Mouse (Mus musculus) cortical plate, adult 2 months (tissue): ENCODE data around the gene Gm21905. TPM values are rescaled to one million over a fixed set of nuclear protein-coding genes. Genes with fewer than 3 reads are reported as not detected.

ENCODE experiments used
- H3K27ac ChIP-seq: fragments of 200-500 bp; 2 replicates; pipeline ENCODE4 v1.5.1; 2012; ENCODE audit warnings: low read length, control low read depth, inconsistent platforms; ENCODE audit not compliant: insufficient read depth
- H3K4me1 ChIP-seq: fragments of 200-500 bp; 2 replicates; pipeline ENCODE4 v1.6.1; 2011; ENCODE audit warnings: low read length; ENCODE audit not compliant: control insufficient read depth, insufficient read depth
- H3K4me3 ChIP-seq: fragments of 200-500 bp; 2 replicates; pipeline ENCODE4 v1.5.1; 2011; ENCODE audit warnings: mild to moderate bottlenecking, low read length, control low read depth; ENCODE audit not compliant: insufficient read depth
- CTCF ChIP-seq: fragments of 200-500 bp; IDR thresholded peaks from 2 replicates; pipeline ENCODE4 v1.5.1; 2011; ENCODE audit warnings: mild to moderate bottlenecking, control low read depth, low read length; ENCODE audit not compliant: insufficient read depth; ENCODE audit errors: extremely low read depth
- POLR2A ChIP-seq: fragments of 200-500 bp; IDR thresholded peaks from 2 replicates; pipeline ENCODE4 v1.6.1; 2011; ENCODE audit warnings: mild to moderate bottlenecking, low read length, control low read depth; ENCODE audit not compliant: insufficient read depth; ENCODE audit errors: extremely low read depth
- polyA plus RNA-seq: library from polyadenylated mRNA; depleted of rRNA; stranded (reverse); fragments of >200 nt; gene quantifications from 2 replicates; pipeline ENCODE4 v1.2.3, GENCODE M21; 2012; rRNA removed

Gene Gm21905
- polyA plus RNA-seq, 1 experiment: not detected

GRCm38 (mm10) chr5:67944074-67944785, 2.0 kb downstream of the Gm21905 start:
- no peak for TF ChIP-seq POLR2A
- TF ChIP-seq CTCF: no peak
- Histone ChIP-seq H3K4me3 (no peak overlapping the region), H3K27ac (no peak overlapping the region), H3K4me1 (no peaks in the 10 kb centered on the region)

GRCm38 (mm10) chr5:67943199-67943598, 3.0 kb downstream of the Gm21905 start:
- TF ChIP-seq POLR2A (no peak), CTCF (no peak)
- H3K4me3 ChIP-seq: no peak overlapping the region
- no peak overlapping the region; the same call in 1 of the 2 replicates for H3K27ac ChIP-seq
- no peaks in the 10 kb centered on the region for H3K4me1 ChIP-seq

GRCm38 (mm10) chr5:67941369-67941768, 4.9 kb downstream of the Gm21905 start, which contains the start of gene Gm5108:
Gene Gm5108, plus strand, starts transcription at chr5:67941669.
- TF ChIP-seq CTCF (no peak), POLR2A (no peak)
- Histone ChIP-seq H3K4me3 (no peak within 1 kb of the TSS), H3K27ac (no peak within 1 kb of the TSS), H3K4me1 (no peaks in the 10 kb centered on the region)

- H3K4me1 ChIP-seq: no peaks in the 10 kb centered on the region
- H3K4me3 ChIP-seq: no peak overlapping the region
- no peak overlapping the region for H3K27ac ChIP-seq
- TF ChIP-seq CTCF (no peak), POLR2A (no peak)
Observed at GRCm38 (mm10) chr5:67931623-67932022, 14.6 kb downstream of the Gm21905 start.

- no peak overlapping the region for H3K4me3 ChIP-seq
- H3K27ac ChIP-seq: no peak overlapping the region
- TF ChIP-seq POLR2A (no peak), CTCF (no peak)
- H3K4me1 ChIP-seq: no peaks in the 10 kb centered on the region
Observed at GRCm38 (mm10) chr5:67930584-67930983, 15.6 kb downstream of the Gm21905 start.

GRCm38 (mm10) chr5:67904555-67904954, 41.7 kb downstream of the Gm21905 start:
- Histone ChIP-seq H3K27ac (no peak overlapping the region), H3K4me1 (no peaks in the 10 kb centered on the region), H3K4me3 (no peak overlapping the region)
- TF ChIP-seq CTCF: no peak
- TF ChIP-seq POLR2A: no peak

GRCm38 (mm10) chr5:67898921-67899320, 47.3 kb downstream of the Gm21905 start:
- H3K27ac ChIP-seq: no peak overlapping the region
- TF ChIP-seq POLR2A (no peak), CTCF (no peak)
- no peak overlapping the region for H3K4me3 ChIP-seq
- no peaks in the 10 kb centered on the region for H3K4me1 ChIP-seq

GRCm38 (mm10) chr5:67884422-67885210, 61.6 kb downstream of the Gm21905 start:
- no peak for TF ChIP-seq CTCF
- TF ChIP-seq POLR2A: no peak
- Histone ChIP-seq H3K27ac (peak overlapping the region; percentile 59; the same call in 1 of the 2 replicates), H3K4me1 (no peaks in the 10 kb centered on the region), H3K4me3 (no peak overlapping the region)

GRCm38 (mm10) chr5:67883564-67884171, 62.6 kb downstream of the Gm21905 start:
- Histone ChIP-seq H3K4me1 (no peaks in the 10 kb centered on the region), H3K4me3 (no peak overlapping the region), H3K27ac (peak overlapping the region; percentile 83; the same call in 1 of the 2 replicates)
- TF ChIP-seq POLR2A (no peak), CTCF (no peak)

Other genes starting within 250 kb of the Gm21905 start
- gene Atp8a1, start 99.0 kb downstream of the Gm21905 start, polyA plus RNA-seq: 70.2 and 70.3 TPM in 2 replicates
- gene Gm5108, start 4.8 kb downstream of the Gm21905 start, polyA plus RNA-seq: not detected in 2 replicates
- not detected in 2 replicates for gene Grxcr1, start 85.4 kb upstream of the Gm21905 start, polyA plus RNA-seq